Mouse (Mus musculus): ENCODE data around the gene Gsdme.

GRCm38 (mm10) chr6:50273947-50274346 is 10.3 kb upstream of the Gsdme start:
- TF ChIP-seq CTCF (IDR thresholded peaks at IDR 0.05; ENCODE audit: low read depth, low read length) (no peak), POLR2A (IDR thresholded peaks at IDR 0.05; ENCODE audit: borderline replicate concordance, low read depth, low read length) (no peak)

Data from bone marrow macrophage, adult 2 months (primary cell).